Mouse (Mus musculus): ENCODE results near the gene Rtbdn.

The Rtbdn gene

GRCm38 (mm10) chr8:84980622-84981358 lies 34.0 kb downstream of the Rtbdn start:
- no peak for DNase-seq (ENCODE audit: low spot score)

- DNase-seq (ENCODE audit: low spot score) = no peak
These were observed 35.1 kb downstream of the Rtbdn start for GRCm38 (mm10) chr8:84981644-84982498.

- no peak for DNase-seq (ENCODE audit: low spot score)
These were observed 35.8 kb downstream of the Rtbdn start for GRCm38 (mm10) chr8:84982499-84983011.

GRCm38 (mm10) chr8:84984294-84985048 lies 37.7 kb downstream of the Rtbdn start:
- DNase-seq (ENCODE audit: low spot score) = no peak

GRCm38 (mm10) chr8:84985049-84985683 lies 38.4 kb downstream of the Rtbdn start:
- no peak for DNase-seq (ENCODE audit: low spot score)

GRCm38 (mm10) chr8:84985684-84986378 lies 39.0 kb downstream of the Rtbdn start:
- DNase-seq (ENCODE audit: low spot score) = peak; percentile 93

- DNase-seq (ENCODE audit: low spot score) = no peak
These were observed 39.7 kb downstream of the Rtbdn start for GRCm38 (mm10) chr8:84986379-84986945.

GRCm38 (mm10) chr8:84987388-84987787 lies 40.6 kb downstream of the Rtbdn start:
- no peak for DNase-seq (ENCODE audit: low spot score)

GRCm38 (mm10) chr8:84987903-84988302 lies 41.1 kb downstream of the Rtbdn start:
- DNase-seq (ENCODE audit: low spot score) = no peak

GRCm38 (mm10) chr8:84989311-84989731 lies 42.5 kb downstream of the Rtbdn start:
- no peak for DNase-seq (ENCODE audit: low spot score)

GRCm38 (mm10) chr8:84989810-84990209 lies 43.0 kb downstream of the Rtbdn start:
- DNase-seq (ENCODE audit: low spot score) = peak; percentile 85

GRCm38 (mm10) chr8:84990349-84990748 lies 43.6 kb downstream of the Rtbdn start, which contains the start of gene Hook2:
Gene Hook2 (plus strand): TSS chr8:84990603.
- peak; percentile 94 for DNase-seq (ENCODE audit: low spot score)

GRCm38 (mm10) chr8:84990836-84991235 lies 44.0 kb downstream of the Rtbdn start:
- DNase-seq (ENCODE audit: low spot score) = no peak

GRCm38 (mm10) chr8:84994375-84994774 lies 47.6 kb downstream of the Rtbdn start:
- DNase-seq (ENCODE audit: low spot score) = no peak

GRCm38 (mm10) chr8:84995680-84996079 lies 48.9 kb downstream of the Rtbdn start:
- DNase-seq (ENCODE audit: low spot score) = no peak

- DNase-seq (ENCODE audit: low spot score) = no peak
These were observed 50.2 kb downstream of the Rtbdn start for GRCm38 (mm10) chr8:84996978-84997377.

GRCm38 (mm10) chr8:84997649-84998295 lies 51.0 kb downstream of the Rtbdn start:
- DNase-seq (ENCODE audit: low spot score) = peak; percentile 76

Measured in left cerebral cortex, adult 11 months (tissue).